Mouse (Mus musculus) c-Kit-negative CD71-positive TER-119-positive erythroid progenitor cells, embryonic 14.5 days (primary cell): ENCODE results near the gene Tnnc1.

Experiments used
- DNase-seq: peaks from one replicate; pipeline ENCODE4 v3.0.0-alpha.2; 2013; ENCODE audit warnings: low read depth, low spot score

Tnnc1 gene

DNA sequence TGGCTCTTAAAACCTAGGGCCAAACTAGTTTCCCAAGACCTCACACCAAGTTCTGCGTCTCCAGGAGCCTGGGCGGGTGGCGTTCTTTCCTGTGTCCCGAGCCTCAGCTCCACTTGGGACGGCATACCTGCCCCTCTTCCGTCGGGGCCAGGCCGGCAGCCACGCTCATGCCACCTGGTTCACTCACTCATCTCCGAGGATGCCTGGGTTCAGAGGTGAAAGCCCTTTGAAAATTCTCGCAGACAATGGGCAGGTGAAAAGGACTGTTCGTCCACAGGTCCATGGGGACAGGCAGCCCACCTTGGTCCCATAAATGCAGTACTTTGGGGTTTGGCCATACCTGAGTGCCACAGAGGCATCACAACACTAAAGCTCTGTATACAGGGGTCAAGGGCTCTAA is 23.9 kb upstream of the Tnnc1 start:
- no peak for DNase-seq

DNA sequence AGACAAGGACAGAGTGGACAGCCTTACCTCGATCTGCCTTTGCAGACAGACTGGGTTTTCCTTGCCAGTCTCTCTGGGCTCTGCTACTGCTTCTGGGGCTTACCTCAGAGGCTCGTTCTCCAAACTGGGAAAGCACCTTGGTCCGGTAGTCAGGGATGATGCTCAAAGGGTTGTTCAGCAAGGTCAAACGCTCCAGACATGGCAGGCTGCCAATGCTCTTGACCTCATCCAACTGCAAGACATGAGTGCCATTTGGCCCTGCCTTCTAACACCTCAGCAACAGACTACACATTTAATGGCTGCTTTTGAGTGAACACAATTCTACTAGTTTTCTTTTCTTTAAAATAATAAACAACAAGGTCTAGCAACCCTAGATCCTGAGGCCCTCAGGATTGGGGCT is 21.5 kb upstream of the Tnnc1 start:
- DNase-seq = no peak

DNA sequence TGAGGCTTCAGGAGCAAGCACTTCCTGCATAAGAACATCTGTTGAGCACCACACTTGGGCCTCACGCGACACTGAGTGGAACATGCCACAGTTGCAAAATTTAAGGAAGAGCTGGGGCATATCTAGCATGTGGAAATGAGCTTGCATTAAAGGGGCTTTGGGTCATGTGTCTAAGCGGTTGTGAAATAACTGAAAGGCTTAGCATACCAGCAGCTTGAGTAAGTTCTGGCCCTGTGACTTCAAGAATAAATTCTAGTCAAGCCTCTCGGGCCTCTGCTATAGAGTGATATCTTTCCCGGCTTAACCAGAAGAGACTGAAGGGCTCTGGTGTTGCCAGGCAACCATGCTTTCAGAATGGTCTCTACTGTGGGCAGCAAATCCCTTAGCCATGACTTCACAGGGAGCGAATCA is 19.3 kb upstream of the Tnnc1 start:
- no peak for DNase-seq

DNA sequence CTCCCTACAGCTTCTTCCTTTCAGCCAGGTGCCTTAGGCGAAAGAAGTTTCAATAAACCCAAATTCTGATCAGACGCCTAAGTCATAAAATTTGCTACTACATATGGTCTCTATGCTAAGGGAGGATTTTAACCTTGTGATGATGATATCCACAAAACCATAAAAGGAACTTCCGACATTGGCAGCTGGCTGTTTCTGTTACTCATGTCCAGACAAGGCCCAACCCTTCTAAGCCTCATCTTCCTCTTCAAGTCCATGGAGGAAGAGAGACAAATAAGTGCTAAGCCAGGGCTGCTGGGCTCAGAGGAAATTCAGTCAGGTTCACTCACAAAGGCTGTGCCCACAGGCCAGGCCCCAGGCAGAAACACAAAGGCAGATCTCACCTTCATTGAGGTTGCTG is 18.8 kb upstream of the Tnnc1 start:
- no peak for DNase-seq

DNA sequence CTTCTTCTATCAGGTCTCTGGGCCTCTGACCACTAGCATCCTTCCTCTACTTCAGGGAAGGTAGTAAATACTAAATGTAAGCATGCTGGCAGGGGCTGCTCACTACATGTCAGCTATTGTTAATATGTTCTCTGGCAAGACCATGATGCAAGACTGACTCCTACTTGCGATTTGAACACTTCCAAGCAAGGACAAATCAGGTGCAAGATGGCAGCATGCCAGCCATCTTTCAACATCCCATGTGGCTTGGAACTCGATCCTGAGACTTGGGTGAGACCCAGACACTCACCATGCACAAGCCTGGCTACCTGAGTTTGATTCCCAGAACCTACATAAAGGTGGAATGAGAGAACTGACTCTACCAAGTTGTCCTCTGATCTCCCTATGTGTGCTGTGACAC is 16.2 kb upstream of the Tnnc1 start:
- DNase-seq = no peak

DNA sequence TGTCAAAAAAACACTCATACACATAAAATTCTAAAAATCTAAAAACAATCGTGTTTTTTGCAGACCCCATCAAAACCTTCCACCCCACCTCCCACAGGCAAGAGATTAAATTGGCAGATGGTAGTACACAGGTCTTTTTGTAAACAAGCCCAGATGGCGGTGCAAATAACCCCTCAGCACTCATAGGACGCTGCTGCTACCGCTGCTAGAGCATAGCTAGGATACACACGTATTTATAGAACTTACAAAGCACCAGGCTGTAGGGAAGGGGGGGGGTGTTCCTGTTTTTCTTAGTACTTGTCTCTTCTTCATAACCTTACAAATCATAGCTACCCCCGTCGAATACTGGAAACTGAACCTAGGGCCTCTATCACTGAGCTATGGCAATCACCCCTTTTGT is 14.3 kb upstream of the Tnnc1 start:
- DNase-seq = no peak

DNA sequence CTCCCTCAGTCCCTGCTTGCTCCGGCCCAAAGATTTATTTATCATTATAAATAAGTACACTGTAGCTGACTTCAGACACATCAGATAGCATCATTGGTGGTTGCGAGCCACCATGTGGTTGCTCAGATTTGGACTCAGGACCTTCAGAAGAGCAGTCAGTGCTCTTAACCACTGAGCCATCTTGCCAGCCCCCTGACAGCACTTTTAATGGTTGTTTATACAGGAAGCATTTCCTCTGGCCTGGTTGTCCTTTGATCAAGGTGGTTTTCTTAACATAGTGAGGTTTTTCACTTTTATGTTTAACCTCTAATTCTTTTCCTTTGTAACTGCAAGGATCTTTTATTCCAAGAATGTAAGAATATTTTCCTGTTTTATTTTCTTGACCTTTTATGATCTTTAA is 13.7 kb upstream of the Tnnc1 start:
- DNase-seq = no peak

DNA sequence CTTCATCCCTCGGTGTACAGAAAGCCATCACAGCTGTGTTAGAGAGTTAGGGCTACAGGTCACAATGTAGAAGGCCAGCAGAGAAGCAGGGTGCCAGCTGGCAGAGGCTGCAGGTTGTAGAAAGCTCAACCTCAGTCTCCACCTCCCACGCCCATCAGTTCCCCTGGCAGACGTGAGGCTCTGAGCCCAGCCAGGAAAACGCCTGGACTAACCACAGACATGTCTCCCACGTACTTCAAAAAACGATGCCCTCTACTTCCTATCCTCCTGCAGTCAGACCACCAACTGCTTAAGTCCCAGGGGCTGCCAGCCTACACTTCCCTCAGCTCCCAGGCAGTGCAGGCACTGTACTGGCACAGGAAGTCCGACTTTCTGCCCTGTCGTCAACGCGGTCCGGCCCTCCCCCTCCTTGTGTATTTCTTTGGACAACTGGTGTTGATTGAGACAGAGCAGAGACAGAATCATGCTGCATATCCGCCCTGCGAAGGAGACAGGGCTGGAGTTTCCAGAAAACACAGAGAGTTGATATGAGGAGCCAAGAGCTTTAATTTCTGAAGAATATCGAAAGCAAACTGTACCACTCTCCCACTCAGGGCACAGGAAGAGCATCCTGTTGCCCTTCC is 13.1 kb upstream of the Tnnc1 start:
- DNase-seq = no peak

DNA sequence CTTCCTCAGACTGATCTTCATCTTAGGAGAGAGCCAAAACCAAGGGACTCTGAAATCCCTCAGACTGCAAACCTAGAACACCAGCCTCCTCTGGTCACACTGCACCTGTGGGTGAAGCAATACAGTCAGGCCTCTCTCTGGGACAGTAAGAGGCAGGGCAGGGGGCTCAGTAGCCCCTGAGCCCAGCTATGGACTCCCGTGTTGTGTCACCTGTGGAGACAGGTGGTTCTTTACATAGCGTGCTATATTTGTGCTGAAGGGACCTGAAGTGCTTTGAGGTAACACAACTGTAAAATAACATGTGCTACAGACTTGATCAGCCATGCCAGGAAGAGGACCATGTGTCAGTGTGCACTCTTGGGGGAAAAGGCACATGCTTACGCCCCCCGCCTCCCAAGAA is 12.6 kb upstream of the Tnnc1 start:
- no peak for DNase-seq

DNA sequence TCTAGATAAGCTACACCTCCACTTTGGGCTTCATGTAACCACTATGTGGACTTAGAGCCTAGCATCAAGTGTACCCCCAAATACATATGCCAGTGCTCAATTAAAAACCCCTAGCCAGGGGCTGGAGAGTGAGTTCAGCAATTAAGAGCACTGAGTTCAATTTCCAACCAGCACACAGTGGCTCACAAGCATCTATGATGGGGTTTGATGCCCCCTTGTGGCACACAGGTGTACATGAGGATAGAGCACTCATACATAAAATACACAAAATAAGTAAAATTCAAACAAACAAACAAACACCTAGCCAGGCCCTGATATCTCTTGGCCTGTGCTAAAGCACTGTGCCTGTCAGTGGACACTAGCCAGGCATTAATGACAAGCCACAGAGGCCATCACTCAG is 12.1 kb upstream of the Tnnc1 start:
- DNase-seq = no peak

DNA sequence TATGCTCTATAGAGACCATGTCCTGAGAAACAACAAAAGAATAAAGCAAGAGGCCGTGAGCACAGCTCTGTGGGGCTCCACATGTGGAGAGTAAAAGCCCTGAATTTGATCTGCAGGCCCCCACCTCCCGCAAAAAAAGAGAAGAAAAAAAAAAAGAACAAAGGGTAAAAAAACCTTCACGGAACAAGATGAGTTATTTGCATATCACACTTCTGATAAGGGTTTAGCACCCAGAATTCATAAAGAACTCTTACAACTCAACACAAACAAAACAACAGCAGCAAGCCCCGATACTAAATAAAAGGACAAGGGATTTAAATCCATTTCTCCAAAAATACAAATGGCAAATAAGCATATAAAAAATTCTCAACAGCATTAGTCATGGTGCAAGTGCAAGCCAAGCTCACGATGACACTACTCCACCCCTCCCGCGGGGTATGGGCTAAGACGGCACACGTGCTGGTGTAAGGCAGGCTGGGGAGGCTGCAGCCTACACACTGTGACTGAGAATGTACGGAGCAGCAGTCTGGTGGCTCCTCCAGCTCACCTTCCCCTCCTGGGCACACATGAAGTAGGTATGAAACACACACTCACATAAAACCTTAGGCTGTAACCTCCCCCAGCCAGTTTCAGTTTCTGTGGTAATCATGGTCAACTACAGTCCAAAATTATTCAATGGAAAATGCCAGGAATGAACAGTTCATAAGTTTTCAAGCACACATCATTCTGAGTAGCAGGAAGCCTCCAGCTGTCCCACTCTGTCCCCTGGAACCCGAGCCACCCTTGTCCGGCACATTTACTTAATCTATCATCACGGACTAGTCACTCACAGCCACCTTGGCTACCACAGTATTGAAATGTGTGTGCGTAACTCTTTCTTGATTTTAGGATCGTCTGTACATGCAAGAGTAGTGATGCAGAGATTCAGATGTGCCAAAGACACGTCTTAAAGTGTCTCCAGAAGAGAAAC is 10.3 kb upstream of the Tnnc1 start:
- DNase-seq = no peak

DNA sequence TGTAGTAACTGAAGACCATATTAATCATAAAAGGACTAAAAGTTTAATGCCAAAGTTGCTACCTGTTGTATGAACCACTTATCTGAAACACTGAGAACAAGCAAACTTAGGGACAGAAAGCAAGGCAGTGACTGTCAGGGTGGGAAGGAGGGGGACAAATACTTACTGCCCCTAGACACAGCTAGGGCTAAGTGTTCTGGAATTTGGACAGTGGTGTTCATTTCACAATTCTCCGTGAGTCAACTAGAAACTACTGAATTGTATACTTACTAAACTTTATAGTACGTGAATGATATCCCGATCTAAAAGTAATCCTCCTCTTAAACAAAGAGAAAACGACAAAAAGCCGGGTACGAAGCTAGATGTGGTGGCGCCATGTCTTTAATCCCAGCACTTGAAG is 8.5 kb upstream of the Tnnc1 start:
- no peak for DNase-seq

DNA sequence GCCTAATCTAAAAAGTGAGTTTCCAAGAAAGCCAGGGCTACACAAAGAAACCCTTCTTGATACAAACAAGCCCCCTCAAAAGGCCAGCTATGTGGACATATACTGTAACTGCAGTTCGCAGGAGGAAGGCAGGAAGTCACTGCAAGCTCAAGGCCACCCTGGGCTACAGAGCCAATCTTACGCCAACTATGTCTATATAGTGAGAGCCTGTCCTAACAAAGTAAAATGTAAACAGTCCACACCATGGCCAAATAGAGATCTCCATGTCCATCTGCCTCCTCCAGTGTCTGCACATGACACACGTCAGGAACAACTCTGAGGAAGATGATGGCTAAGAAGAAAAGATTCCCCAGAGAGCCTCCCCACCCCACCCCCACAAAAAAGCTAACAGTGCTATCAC is 8.1 kb upstream of the Tnnc1 start:
- DNase-seq = no peak

DNA sequence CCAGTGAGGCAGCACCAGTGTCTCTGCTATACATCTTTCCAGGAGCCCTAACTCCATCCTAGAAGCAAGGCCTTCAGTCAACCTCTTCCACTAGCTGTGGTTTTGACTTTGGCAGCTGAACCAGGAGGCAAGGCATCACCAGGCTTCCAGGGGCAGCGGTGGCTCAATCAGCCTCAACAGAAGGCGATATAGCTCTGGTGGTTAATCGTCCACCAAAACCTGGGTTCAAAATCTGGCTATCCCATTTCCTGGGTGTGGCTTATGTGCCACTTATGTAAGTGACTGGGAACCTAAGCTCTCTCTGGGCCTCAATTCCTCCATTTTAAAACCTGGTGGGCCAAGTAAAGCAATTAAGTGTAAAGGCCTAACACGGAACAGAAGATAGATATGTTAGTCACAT is 3.3 kb upstream of the Tnnc1 start:
- no peak for DNase-seq

DNA sequence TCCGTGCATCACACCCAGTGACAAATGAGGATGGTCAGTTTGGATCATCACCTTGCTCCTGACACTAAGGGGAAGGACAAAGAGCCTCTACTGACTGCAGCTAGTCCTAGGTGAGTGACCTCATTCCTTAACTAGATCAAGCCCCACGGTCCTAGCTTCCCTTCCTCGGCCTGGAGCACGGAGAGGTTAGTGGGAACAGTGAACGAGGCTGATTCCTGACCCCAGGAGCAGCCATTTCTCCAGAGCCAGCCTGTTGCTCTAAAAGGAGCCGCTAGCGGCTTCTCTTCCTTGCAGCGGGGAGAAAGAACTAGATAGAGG is 2.9 kb upstream of the Tnnc1 start:
- DNase-seq = no peak

DNA sequence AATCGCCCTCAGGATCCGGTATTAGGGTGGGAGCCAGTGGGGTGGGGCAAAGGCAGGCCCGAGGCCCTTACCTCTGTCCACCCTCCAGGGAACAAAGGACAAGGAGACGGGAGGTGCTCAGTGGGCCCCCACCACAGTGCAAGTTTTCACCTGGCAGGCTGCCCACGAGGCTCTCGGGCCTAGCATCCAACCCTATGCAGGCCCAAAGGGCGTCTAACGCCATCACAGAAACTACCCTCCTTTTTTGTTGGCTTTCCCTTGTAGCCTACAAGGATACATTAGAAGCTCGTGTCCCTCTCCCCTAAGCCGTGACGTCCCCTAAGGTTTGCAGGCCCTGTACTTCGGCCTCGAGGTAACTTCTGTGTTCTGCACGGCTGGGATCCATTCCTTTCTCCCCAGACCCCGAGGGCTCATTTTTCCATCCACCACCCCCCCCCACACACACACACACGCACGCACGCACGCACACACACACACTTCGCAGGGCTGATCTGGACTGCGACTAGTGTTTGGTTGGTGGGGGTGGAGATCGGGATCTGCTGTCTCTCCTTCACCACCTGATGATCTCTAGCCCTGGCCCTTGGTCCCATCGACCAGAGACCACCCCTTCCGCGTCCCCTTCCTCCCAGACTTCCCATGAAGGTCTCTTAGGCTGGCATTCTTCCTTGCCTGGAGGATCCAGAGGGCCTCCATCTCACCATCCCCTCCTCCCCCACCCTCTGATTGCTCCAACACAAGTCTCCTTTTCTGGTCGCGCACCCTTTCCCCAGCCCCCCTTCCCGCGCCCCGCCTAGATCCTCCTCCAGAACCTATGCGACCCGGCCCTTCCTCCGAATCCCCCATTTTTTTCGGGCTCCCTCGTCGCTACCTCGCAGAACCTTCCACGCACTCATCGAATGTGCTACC is 2.3 kb upstream of the Tnnc1 start:
- no peak for DNase-seq

DNA sequence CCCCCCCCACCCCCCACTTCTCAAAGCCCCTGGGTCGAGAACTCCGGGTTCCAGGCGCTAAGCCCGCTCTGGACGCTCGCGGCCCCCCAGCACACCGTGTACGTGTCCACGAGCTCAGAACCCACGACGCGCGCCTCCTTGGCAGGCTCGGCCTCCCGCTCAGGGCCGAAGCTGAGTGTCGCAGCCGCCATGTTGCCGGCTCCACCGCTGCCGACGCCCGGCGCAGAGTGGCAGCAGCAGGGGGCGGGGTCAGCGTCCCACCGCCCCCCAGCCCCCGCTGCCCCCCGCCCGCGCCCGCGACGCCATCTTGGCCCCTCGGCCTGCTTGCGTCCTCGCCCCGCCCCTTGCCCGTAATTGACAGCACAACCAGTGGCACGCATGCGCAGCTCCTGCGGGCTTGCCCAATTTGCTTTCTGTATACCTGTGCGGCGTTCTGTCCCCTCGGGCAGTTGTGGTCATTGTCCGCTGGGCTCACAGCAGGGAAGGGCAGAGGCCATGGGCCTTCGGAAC is 1.6 kb upstream of the Tnnc1 start:
- peak; percentile 78 for DNase-seq

DNA sequence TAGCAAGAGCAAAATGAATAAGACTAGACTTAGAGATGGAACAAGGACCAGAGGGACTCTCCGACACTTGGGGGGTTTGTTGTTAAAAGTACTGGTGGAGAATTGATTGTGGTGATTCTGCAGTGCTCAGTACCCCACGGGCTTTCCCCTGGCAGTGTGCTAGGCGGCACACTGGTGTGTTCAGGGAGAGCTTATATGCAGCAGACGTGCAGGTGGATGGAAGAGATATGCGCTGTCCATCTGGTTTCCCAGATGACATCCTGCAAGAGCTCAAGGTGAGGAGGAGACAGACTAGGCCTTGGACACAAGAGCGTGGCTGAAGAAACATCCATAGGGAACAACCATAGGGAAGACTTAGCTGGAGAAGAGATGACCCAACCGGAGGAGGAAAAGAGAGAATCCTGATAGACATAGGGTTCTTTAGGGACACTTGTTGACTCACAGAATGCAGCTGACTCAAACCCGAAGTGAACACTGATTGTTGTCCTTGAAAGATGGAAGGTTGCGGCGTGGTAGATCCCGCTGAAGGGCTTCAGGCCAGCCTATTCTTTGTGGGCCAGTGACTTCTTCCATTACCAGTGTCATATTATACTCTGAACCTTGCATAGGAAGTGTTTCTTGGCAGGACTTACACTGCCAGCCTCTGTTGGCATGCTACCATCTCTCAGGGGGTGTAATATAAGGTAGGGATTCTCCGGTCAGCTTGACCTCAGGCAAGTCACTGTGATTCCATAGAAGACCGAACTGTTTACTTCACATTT is 862 bp upstream of the Tnnc1 start:
- DNase-seq = peak; percentile 41

DNA sequence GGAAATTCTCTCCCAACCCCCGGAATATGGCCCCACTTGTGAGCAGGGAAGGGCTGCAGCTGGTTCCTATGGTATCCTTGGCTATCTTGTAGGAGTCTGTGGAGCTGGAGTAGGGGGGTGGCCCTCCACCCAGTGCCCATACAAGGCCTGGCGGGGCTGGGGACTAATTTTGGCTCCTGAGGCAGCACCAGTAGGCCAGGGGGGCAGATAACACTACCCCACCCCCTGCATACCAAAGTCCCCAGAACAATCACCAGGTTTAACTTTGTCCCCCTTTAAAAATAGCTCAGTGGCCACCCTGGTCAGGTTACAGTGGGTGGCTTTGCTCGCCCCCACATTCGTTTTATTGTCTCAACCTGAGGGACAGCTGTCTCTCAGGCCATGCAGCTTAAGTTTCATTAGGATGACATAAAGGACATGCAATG is 1.0 kb downstream of the Tnnc1 start:
- DNase-seq = no peak

DNA sequence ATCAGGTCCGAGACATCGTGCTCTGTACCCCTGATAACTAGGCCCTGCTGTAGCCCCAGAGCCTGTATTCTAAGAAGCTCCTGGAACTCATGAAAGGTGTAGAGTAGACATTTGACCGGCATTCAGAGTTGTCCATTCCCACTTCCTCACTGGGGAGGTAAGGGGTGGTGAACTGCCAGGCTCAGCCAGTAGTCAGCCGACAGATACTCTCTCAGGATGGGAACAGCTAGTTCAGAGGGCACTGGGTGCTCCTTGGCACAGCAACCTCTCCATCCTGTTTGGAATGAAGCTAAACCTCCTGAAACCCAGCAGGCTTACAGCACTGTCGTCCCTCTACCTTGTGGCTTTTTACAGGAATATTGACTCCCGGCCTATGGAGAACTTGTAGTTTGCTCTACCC is 3.7 kb downstream of the Tnnc1 start:
- DNase-seq = no peak

DNA sequence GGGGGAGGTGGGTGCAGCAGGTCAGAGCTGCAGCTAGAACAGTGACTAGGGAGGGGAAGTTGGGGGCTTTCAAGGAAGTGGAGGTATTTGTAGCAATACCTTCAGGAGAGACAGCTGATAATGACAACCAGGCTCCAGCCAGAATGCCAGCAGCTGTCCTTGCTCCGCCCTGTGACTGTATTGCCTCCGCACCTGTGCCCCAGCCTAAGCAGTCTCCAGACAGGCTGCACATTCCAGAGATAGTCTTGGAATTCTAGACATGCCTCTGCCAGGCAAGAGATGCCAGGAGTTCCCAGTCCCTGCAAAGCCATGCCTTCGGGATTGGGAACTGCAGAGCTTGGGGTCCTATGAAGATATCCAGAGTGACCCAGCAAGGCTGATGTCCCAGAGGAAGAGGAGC is 4.4 kb downstream of the Tnnc1 start:
- no peak for DNase-seq
